ENCODE assay signal across 21 mouse cellular contexts in the genomic region with DNA sequence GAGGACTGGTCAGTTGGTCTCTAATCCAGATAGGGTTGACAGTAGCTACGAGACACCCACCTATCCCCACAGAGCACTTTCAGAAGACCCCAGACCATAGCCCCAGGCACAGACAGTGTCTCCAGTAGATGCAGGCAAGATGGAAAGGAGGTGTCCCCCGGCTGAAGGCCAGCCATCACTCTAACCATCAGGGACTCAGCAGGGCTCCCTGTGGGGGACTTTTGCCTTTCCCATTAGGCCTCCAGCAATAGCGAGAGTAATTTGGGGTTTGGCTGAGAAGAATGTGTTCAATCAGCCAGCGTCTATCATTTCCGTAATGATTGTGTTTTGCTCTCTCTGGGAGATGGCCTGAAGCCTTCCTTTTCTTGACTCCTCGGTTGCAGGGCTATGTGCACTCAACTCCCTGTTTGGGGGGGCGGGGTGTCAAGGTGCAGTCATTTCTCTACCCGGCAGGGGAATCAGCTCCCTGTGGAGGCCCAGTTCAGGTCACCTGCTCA.
DNase-seq lines count a peak whose midpoint lies in the region; ATAC-seq lines count a peak whose summit lies in the region.
"Had no signal": no experiment of that assay in that cellular context is flagged by ENCODE, and none has a peak within 500 bp of the region (broad histone marks: within the 10 kb centered on the region; RNA-seq: fewer than 3 reads in every experiment).

No protein-coding gene starts in this region.

- DNase-seq in hindbrain, embryonic 10.5 days (ENCODE audit: low spot score): no peak
- peak; percentile 79 for DNase-seq in Muller cell, postnatal 12 days (ENCODE audit: inconsistent ontology term)
- peak; percentile 44 for DNase-seq in R1 (ENCODE audit: low read depth, low spot score)
- DNase-seq in retina, embryonic 14.5 days (ENCODE audit: low spot score): peak; percentile 64
- DNase-seq in gastrocnemius, postnatal 36 days: no peak
- DNase-seq in adrenal gland, adult 18-20 months (ENCODE audit: low spot score in 2 of 2): no peak
- DNase-seq: adrenal gland, adult 2 months; adrenal gland, postnatal 25 days; cerebellum, adult 11-12 months; cerebellum, adult 9-10 months; gastrocnemius, postnatal 14 days; heart, adult 11 months; heart, postnatal 36 days; kidney, adult 11 months had no signal

- no peak for ATAC-seq in hindbrain, embryonic 16.5 days
- ATAC-seq: activated CD4-positive, CD25-positive, alpha-beta regulatory T cell, adult 4 months; hindbrain, postnatal 0 days had no signal

- H3K27me3 ChIP-seq in hindbrain, embryonic 10.5 days (ENCODE audit: insufficient read depth, poor library complexity, severe bottlenecking): peaks cover 3% of the 10 kb centered on the region; the same call in 1 of the 2 replicates
- H3K27me3 ChIP-seq in hindbrain, embryonic 16.5 days (replicated peaks; ENCODE audit: control insufficient read depth, insufficient read depth, low read length): no peaks in the 10 kb centered on the region
- H3K27me3 ChIP-seq: embryonic facial prominence, embryonic 12.5 days; hindbrain, embryonic 12.5 days had no signal

- H3K36me3 ChIP-seq in hindbrain, embryonic 10.5 days: no peaks in the 10 kb centered on the region
- H3K36me3 ChIP-seq in hindbrain, embryonic 16.5 days (ENCODE audit: control insufficient read depth, insufficient read depth, low read length): no peaks in the 10 kb centered on the region
- H3K36me3 ChIP-seq: embryonic facial prominence, embryonic 12.5 days; heart, embryonic 13.5 days; hindbrain, embryonic 12.5 days had no signal

- H3K27ac ChIP-seq in hindbrain, embryonic 10.5 days: 0 out of 2 replicates have a peak overlapping the region, but pooled peaks have one; percentile 16
- H3K27ac ChIP-seq in hindbrain, embryonic 16.5 days (ENCODE audit: low read depth, low read length): no peak overlapping the region
- H3K27ac ChIP-seq: embryonic facial prominence, embryonic 12.5 days; heart, embryonic 13.5 days; hindbrain, embryonic 12.5 days; hindbrain, postnatal 0 days had no signal

- no peak overlapping the region for H3K9ac ChIP-seq in hindbrain, embryonic 16.5 days (ENCODE audit: low read depth, low read length)
- H3K9ac ChIP-seq: embryonic facial prominence, embryonic 12.5 days; forebrain, embryonic 13.5 days; heart, embryonic 13.5 days; hindbrain, embryonic 12.5 days had no signal

- intact Hi-C loops in gastrocnemius, postnatal 36 days (cut with DNase I): no loop called here

- H3K4me2 ChIP-seq in hindbrain, embryonic 16.5 days (ENCODE audit: low read length): no peak overlapping the region
- H3K4me2 ChIP-seq: embryonic facial prominence, embryonic 12.5 days; heart, embryonic 13.5 days; hindbrain, embryonic 12.5 days had no signal

- WGBS in hindbrain, embryonic 10.5 days: 39% methylated on average over 8 of the region's 8 CpGs
- 32% methylated on average over 8 of the region's 8 CpGs for WGBS in hindbrain, embryonic 16.5 days

- H3K4me3 ChIP-seq in hindbrain, embryonic 10.5 days: no peak overlapping the region
- H3K4me3 ChIP-seq in hindbrain, embryonic 16.5 days (ENCODE audit: low read length): no peak overlapping the region
- H3K4me3 ChIP-seq: embryonic facial prominence, embryonic 12.5 days; forebrain, embryonic 13.5 days; heart, embryonic 13.5 days; hindbrain, embryonic 12.5 days had no signal

- H3K9me3 ChIP-seq in hindbrain, embryonic 10.5 days: no peaks in the 10 kb centered on the region
- H3K9me3 ChIP-seq in hindbrain, embryonic 16.5 days (ENCODE audit: control insufficient read depth, low read length): no peaks in the 10 kb centered on the region
- H3K9me3 ChIP-seq: embryonic facial prominence, embryonic 12.5 days; forebrain, embryonic 13.5 days; heart, embryonic 13.5 days; hindbrain, embryonic 12.5 days had no signal

- H3K4me1 ChIP-seq in hindbrain, embryonic 10.5 days (replicated peaks): peaks cover 50% of the 10 kb centered on the region
- no peaks in the 10 kb centered on the region for H3K4me1 ChIP-seq in hindbrain, embryonic 16.5 days (ENCODE audit: control insufficient read depth, insufficient read depth, low read depth, low read length)
- H3K4me1 ChIP-seq: embryonic facial prominence, embryonic 12.5 days had no signal

Comparison
In these comparisons a context has a peak if more than half of its experiments do, and no peak if none do; other contexts are left out.
1. DNase-seq: peak in Muller cell, postnatal 12 days (single experiment), R1 (single experiment) and retina, embryonic 14.5 days (single experiment); none in hindbrain, embryonic 10.5 days (single experiment), gastrocnemius, postnatal 36 days (0 of 2) and adrenal gland, adult 18-20 months (0 of 2).